Mouse (Mus musculus) G1E (cell line): ENCODE results near the gene 2010111I01Rik.

Experiments
- CTCF ChIP-seq: IDR thresholded peaks from 2 replicates; pipeline ENCODE4 v1.5.1; 2012; ENCODE audit warnings: low read depth, low read length, inconsistent platforms, mixed read lengths
- GATA1 ChIP-seq: IDR thresholded peaks from 2 replicates; pipeline ENCODE4 v1.6.1; 2012; ENCODE audit warnings: borderline replicate concordance, low read length, inconsistent platforms, mixed read lengths
- GATA2 ChIP-seq: IDR thresholded peaks from 2 replicates; pipeline ENCODE4 v1.6.1; 2012; ENCODE audit warnings: low read depth, low read length, inconsistent platforms, borderline replicate concordance
- POLR2AphosphoS5 ChIP-seq: IDR thresholded peaks from 2 replicates; pipeline ENCODE4 v1.6.1; 2012; ENCODE audit warnings: low read depth, low read length, inconsistent platforms; ENCODE audit not compliant: insufficient replicate concordance
- TAL1 ChIP-seq: conservative IDR thresholded peaks from 2 replicates; pipeline ENCODE4 v1.6.1; 2012; ENCODE audit warnings: low read depth, low read length, inconsistent platforms, mixed read lengths

DNA sequence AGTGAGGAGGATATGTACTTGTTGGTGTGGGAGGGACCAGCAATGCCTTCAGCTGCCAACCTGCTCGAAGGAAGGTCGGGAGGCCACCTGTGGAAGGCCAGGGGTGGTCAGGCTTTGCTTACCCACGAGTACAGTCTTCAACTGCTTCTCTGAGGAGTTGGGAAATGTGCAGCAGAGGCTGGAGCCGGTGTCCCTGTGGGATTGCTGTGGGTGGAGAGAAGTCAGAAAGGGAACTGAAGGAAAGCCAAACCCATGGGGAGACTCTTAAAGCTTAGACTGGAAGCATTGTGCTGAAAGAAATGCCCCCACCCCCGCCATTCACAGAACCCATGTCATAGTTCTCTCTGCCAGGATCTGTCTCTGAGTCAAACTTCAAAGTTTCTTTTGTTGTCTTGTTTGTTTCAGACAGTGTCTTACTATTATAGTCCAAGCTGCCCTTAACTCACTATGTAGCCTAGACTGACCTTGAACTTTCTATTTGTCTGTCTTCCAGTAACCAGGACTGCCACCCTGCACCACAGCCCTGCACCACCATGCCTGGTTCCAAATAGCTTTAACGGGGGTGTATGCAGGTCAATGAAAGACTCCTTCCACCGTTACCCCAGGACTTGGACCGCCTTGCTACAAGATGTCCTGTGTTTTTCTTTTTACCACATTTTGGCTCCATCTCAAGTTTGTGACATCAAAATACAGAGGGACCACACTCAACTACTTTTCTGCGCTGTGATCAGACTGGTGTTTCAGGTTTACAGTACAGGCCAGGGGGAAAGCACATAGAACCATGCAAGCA lies 358.8 kb downstream of the 2010111I01Rik start:
- no peak for TF ChIP-seq CTCF
- no peak for TF ChIP-seq POLR2AphosphoS5
- no peak for TF ChIP-seq GATA1
- TF ChIP-seq TAL1, result no peak
- no peak for TF ChIP-seq GATA2
